Mouse (Mus musculus) forebrain, embryonic 15.5 days (tissue): ENCODE data around the gene Tmprss12. TPM values are rescaled to one million over a fixed set of nuclear protein-coding genes. Genes with fewer than 3 reads are reported as not detected.
"Not testable (repeated sequence)": the region's sequence is repeated elsewhere in the genome, so short reads cannot be mapped to it uniquely, and the experiment has no call there.

ENCODE experiments used
- ATAC-seq: fragments of 200-750 bp; cut with Nextera tagmentation; replicated peaks from 2 replicates; pipeline ENCODE4 v1.8.0; 2017; ENCODE audit warnings: mild to moderate bottlenecking, moderate TSS enrichment, moderate library complexity
- H3K27ac ChIP-seq: fragments of 300-500 bp; sonication (generic); replicated peaks from 2 replicates; pipeline ENCODE4 v1.5.1; 2015; ENCODE audit warnings: mild to moderate bottlenecking, inconsistent platforms
- H3K27me3 ChIP-seq: fragments of 300-500 bp; sonication (generic); 2 replicates; pipeline ENCODE4 v1.6.1; 2015; ENCODE audit warnings: inconsistent platforms
- H3K36me3 ChIP-seq: fragments of 300-500 bp; sonication (generic); 2 replicates; pipeline ENCODE4 v1.6.1; 2015; ENCODE audit warnings: mild to moderate bottlenecking, inconsistent platforms
- H3K4me1 ChIP-seq: fragments of 300-500 bp; sonication (generic); 2 replicates; pipeline ENCODE4 v1.6.1; 2015; ENCODE audit warnings: inconsistent platforms
- H3K4me2 ChIP-seq: fragments of 300-500 bp; sonication (generic); replicated peaks from 2 replicates; pipeline ENCODE4 v1.6.1; 2015; ENCODE audit warnings: mild to moderate bottlenecking, inconsistent platforms
- H3K4me3 ChIP-seq: fragments of 300-500 bp; sonication (generic); 2 replicates; pipeline ENCODE4 v1.5.1; 2015; ENCODE audit warnings: mild to moderate bottlenecking, inconsistent platforms
- H3K9ac ChIP-seq: fragments of 300-500 bp; sonication (generic); replicated peaks from 2 replicates; pipeline ENCODE4 v1.6.1; 2015; ENCODE audit warnings: mild to moderate bottlenecking, inconsistent platforms
- H3K9me3 ChIP-seq: fragments of 300-500 bp; sonication (generic); 2 replicates; pipeline ENCODE4 v1.6.1; 2016; ENCODE audit warnings: inconsistent platforms
- WGBS: fragments of 180-500 bp; shearing (Covaris S2); methylation state at CpG from one replicate; pipeline ENCODE4 v1.1.7; 2015; ENCODE audit warnings: mixed read lengths; 5-methylcytosine and 5-hydroxymethylcytosine counted together
- polyA plus RNA-seq: library from polyadenylated mRNA; unstranded; fragments of >200 nt; fragmentation: Nextera tagmentation; extraction: Ambion mirVana; gene quantifications from 2 replicates; pipeline ENCODE4 v1.2.1, GENCODE M21; 2015

Tmprss12 gene
- polyA plus RNA-seq, 1 experiment from 2014 or later, result not detected

DNA sequence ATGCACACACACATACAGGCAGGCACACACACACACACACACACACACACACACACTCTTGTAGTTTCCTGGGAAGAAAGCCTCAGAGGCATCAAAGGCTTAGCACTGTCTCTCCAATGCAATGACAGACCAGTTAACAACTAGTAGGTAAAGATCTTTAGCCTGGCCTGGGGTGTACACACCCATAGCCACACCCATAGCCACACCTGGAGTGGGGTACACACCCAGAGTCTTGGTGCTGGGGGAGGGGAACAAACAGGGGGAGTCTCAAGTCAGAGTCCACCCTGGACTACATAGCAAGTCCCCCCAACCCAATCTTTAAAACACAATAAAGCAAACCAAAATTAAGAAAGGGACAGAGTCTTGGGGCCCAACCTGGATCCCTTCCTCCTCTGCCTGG, 56.7 kb downstream of the Tmprss12 start:
- not testable (repeated sequence) for H3K9me3 ChIP-seq, H3K9ac ChIP-seq, H3K4me2 ChIP-seq, H3K4me3 ChIP-seq, H3K27ac ChIP-seq, ATAC-seq, H3K4me1 ChIP-seq, H3K36me3 ChIP-seq, H3K27me3 ChIP-seq

DNA sequence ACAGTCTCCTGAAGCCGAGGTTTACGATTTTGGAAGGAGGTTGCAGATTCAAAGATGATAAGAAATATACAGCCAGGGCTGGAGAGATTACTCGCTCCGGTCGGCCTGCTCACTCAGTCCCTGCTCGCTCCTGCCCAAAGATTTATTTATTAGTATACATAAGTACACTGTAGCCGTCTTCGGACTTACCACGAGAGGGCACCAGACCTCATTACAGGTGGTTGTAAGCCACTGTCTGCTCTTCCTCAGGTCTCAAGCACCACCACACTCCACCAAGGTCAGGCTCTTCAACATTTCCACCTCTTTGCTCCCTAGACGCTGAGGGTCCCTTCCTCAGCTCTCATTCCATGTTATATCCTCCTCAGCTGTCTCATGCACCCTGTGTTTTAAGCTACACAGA, 57.2 kb downstream of the Tmprss12 start:
- H3K9me3 ChIP-seq, H3K4me2 ChIP-seq, H3K27me3 ChIP-seq, H3K9ac ChIP-seq, H3K4me1 ChIP-seq, ATAC-seq, H3K4me3 ChIP-seq, H3K36me3 ChIP-seq, H3K27ac ChIP-seq: not testable (repeated sequence)
- 42% methylated on average over 10 of the region's 10 CpGs for WGBS

DNA sequence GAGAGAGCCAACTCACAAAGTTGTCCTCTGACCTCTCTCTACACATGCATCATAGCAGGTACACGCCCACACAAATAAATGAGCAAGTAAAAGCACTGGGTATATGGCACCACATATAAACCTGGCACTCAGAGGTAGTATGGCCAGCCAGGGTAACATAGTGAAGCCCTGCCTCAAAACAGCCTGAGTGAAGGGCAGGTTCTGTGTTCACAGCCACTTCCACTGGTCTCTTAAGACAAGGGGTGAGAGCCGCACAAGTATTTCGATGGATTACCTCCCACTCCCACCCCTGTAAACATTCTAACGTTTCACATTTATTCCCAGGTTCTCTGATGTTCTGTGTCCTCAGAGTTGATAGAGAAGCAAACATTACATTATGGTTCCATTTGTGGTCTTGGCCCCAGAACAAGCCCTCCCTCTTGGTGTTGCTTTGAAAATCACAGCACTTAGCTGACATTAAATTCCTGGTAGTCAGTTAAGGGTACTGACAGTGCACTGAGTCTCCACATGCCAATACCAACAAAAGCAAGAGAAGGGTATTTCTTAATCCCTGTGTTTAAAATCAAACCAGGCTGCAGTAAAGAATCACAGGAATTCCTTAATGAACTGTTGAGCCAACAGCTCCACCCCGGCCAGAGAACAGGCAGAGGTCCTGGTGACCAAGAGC, 60.8 kb downstream of the Tmprss12 start:
- H3K4me1 ChIP-seq, H3K9me3 ChIP-seq, H3K27me3 ChIP-seq, H3K9ac ChIP-seq, H3K4me3 ChIP-seq, H3K36me3 ChIP-seq, H3K4me2 ChIP-seq, H3K27ac ChIP-seq, ATAC-seq: not testable (repeated sequence)
- 74% methylated on average over 4 of the region's 5 CpGs for WGBS

Other genes with a start within 250 kb of the Tmprss12 start
- gene Dip2b, start 242.2 kb upstream of the Tmprss12 start, polyA plus RNA-seq, result 20.2 and 20.5 TPM in 2 replicates
- 19.9 and 20.5 TPM in 2 replicates for gene Atf1, start 53.0 kb upstream of the Tmprss12 start, polyA plus RNA-seq
- 2.8 and 5.4 TPM in 2 replicates for gene Mettl7a1, start 23.3 kb downstream of the Tmprss12 start, polyA plus RNA-seq
- not detected in 2 replicates for gene Mettl7a3, start 54.1 kb downstream of the Tmprss12 start, polyA plus RNA-seq
- gene Methig1, start 72.3 kb downstream of the Tmprss12 start, polyA plus RNA-seq, result not detected in 2 replicates
- not detected in 2 replicates for gene Mettl7a2, start 72.4 kb downstream of the Tmprss12 start, polyA plus RNA-seq
- not detected in 2 replicates for gene Higd1c, start 83.7 kb downstream of the Tmprss12 start, polyA plus RNA-seq
- 0.06 TPM in 1 of 2 replicates, not detected in the other for gene Gm5475, start 141.3 kb downstream of the Tmprss12 start, polyA plus RNA-seq
- gene Slc11a2, start 144.2 kb downstream of the Tmprss12 start, polyA plus RNA-seq, result 22.2 and 23.5 TPM in 2 replicates
- 51.5 and 52.3 TPM in 2 replicates for gene Letmd1, start 188.2 kb downstream of the Tmprss12 start, polyA plus RNA-seq
- gene Csrnp2, start 214.7 kb downstream of the Tmprss12 start, polyA plus RNA-seq, result 54.9 and 55.6 TPM in 2 replicates